Mouse (Mus musculus): ENCODE data around the gene Akap12. TPM values are rescaled to one million over a fixed set of nuclear protein-coding genes. Genes with fewer than 3 reads are reported as not detected.

Gene Akap12
- polyA plus RNA-seq, 1 experiment, result 387 TPM

DNA sequence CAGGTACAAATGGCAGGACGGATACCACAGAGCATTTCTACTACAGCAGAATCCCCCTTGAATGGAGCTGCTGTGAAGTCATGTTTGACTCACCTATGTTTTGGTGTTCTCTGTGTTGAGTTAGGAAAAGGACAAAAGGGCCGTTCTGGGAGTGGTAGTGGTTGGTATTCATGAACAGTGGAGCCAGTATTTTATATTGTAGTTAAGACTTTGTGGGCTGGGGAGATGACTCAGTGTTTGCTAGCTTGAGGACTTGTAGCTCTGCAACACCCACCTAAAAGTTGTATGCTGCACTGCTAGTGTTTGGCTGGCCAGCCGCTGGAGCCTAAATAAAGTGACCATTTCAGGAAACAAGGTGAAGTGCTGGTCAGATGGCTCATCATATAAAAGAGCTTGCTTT, 129.1 kb downstream of the Akap12 start:
- Histone ChIP-seq H3K9ac (ENCODE audit: low read depth, poor library complexity, severe bottlenecking) (no peak overlapping the region), H3K27me3 (ENCODE audit: control insufficient read depth, insufficient read depth, low read length, poor library complexity, severe bottlenecking) (no peaks in the 10 kb centered on the region), H3K36me3 (ENCODE audit: control insufficient read depth, insufficient read depth, low read length, poor library complexity, severe bottlenecking) (peaks cover 21% of the 10 kb centered on the region), H3K27ac (ENCODE audit: insufficient read depth, low read length) (no peak overlapping the region), H3K4me3 (ENCODE audit: low read depth, low read length) (no peak overlapping the region), H3K4me1 (ENCODE audit: control insufficient read depth, insufficient read depth, low read length) (no peaks in the 10 kb centered on the region), H3K9me3 (replicated peaks; ENCODE audit: control insufficient read depth, insufficient read depth, low read length, poor library complexity, severe bottlenecking) (no peaks in the 10 kb centered on the region)
- TF ChIP-seq POLR2A (IDR thresholded peaks at IDR 0.05; ENCODE audit: insufficient read depth, low read length) (no peak), EP300 (IDR thresholded peaks at IDR 0.05; ENCODE audit: insufficient read depth, low read depth, low read length) (no peak), CTCF (IDR thresholded peaks at IDR 0.05; ENCODE audit: low read depth, low read length) (no peak)

DNA sequence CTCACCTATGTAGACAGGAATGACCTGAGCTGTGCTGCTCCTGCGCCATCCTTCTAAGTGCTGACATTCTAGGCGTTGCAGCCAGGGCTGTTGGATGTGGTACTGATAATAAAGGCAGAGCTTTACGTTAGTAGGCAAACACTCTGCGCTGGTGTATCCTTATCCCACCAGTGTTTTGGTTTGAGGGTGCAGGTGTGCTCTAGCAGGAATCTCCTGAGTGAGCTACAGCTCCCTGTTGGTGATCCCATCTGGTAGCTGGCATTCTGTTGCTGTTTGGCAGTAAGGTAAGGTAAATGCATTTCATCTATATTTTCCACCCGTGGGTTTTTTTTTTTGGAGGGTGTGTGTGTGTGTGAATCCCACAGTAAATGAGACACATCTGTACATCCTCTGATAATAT, 131.9 kb downstream of the Akap12 start:
- peaks cover 24% of the 10 kb centered on the region for H3K36me3 ChIP-seq (ENCODE audit: control insufficient read depth, insufficient read depth, low read length, poor library complexity, severe bottlenecking)
- no peak overlapping the region for H3K4me3 ChIP-seq (ENCODE audit: low read depth, low read length)
- H3K27me3 ChIP-seq (ENCODE audit: control insufficient read depth, insufficient read depth, low read length, poor library complexity, severe bottlenecking), result no peaks in the 10 kb centered on the region
- no peak overlapping the region for H3K27ac ChIP-seq (ENCODE audit: insufficient read depth, low read length)
- TF ChIP-seq CTCF (IDR thresholded peaks at IDR 0.05; ENCODE audit: low read depth, low read length) (no peak), POLR2A (IDR thresholded peaks at IDR 0.05; ENCODE audit: insufficient read depth, low read length) (no peak), EP300 (IDR thresholded peaks at IDR 0.05; ENCODE audit: insufficient read depth, low read depth, low read length) (no peak)
- H3K4me1 ChIP-seq (ENCODE audit: control insufficient read depth, insufficient read depth, low read length), result no peaks in the 10 kb centered on the region
- no peak overlapping the region for H3K9ac ChIP-seq (ENCODE audit: low read depth, poor library complexity, severe bottlenecking)
- H3K9me3 ChIP-seq (replicated peaks; ENCODE audit: control insufficient read depth, insufficient read depth, low read length, poor library complexity, severe bottlenecking), result no peaks in the 10 kb centered on the region

DNA sequence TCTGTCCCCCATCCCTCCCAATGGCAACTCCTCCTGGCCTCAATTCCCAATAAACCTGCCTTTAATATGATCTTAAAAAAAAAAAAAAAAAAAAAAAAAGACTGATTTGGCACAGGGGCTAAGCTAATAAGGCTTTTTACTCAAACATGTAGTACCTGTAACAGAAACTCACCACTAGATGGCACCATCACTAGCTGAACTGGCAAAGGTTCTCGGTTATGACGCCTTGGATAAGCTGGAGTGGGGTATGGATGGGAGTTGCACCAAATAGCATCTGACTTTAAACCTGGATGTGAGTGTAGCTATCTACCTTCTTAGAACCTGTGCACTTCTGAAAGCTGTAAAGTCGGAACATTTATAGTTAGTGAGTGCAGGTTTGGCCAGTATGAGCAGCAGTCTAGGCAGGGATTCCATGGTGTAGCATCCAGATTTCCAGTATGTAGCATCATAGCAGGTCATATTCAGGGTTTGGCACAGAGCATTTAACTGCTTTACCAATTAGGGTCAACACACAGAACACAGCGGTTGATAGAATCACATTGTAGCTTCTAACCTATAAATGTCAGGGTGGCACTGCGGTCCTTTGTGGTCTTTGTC, 138.8 kb downstream of the Akap12 start:
- no peak overlapping the region for H3K27ac ChIP-seq (ENCODE audit: insufficient read depth, low read length)
- no peaks in the 10 kb centered on the region for H3K27me3 ChIP-seq (ENCODE audit: control insufficient read depth, insufficient read depth, low read length, poor library complexity, severe bottlenecking)
- no peaks in the 10 kb centered on the region for H3K9me3 ChIP-seq (replicated peaks; ENCODE audit: control insufficient read depth, insufficient read depth, low read length, poor library complexity, severe bottlenecking)
- no peak overlapping the region for H3K9ac ChIP-seq (ENCODE audit: low read depth, poor library complexity, severe bottlenecking)
- no peaks in the 10 kb centered on the region for H3K4me1 ChIP-seq (ENCODE audit: control insufficient read depth, insufficient read depth, low read length)
- TF ChIP-seq EP300 (IDR thresholded peaks at IDR 0.05; ENCODE audit: insufficient read depth, low read depth, low read length) (no peak), POLR2A (IDR thresholded peaks at IDR 0.05; ENCODE audit: insufficient read depth, low read length) (no peak), CTCF (IDR thresholded peaks at IDR 0.05; ENCODE audit: low read depth, low read length) (peak; percentile 16)
- peaks cover 32% of the 10 kb centered on the region for H3K36me3 ChIP-seq (ENCODE audit: control insufficient read depth, insufficient read depth, low read length, poor library complexity, severe bottlenecking)
- H3K4me3 ChIP-seq (ENCODE audit: low read depth, low read length), result no peak overlapping the region

DNA sequence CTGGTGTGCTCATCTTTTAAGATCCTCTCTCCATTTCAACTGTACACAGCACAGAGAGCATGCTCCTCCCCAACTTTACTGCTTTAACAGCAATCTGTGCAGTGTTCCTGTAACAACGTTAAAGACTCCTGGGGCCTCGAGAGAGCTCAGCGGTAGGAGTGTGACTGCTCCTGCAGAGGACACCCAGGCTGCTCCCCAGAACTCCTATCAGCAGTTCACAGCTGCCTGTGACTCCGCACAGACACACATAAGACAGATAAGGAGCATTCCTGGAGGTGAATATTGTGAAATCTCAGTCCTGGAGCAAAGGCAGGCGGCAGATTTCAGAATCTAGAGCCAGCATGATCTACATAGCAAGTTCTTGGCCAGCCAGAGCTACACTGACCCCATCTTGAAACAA, 139.3 kb downstream of the Akap12 start:
- no peaks in the 10 kb centered on the region for H3K4me1 ChIP-seq (ENCODE audit: control insufficient read depth, insufficient read depth, low read length)
- H3K36me3 ChIP-seq (ENCODE audit: control insufficient read depth, insufficient read depth, low read length, poor library complexity, severe bottlenecking), result peaks cover 32% of the 10 kb centered on the region
- TF ChIP-seq POLR2A (IDR thresholded peaks at IDR 0.05; ENCODE audit: insufficient read depth, low read length), result no peak
- no peak for TF ChIP-seq CTCF (IDR thresholded peaks at IDR 0.05; ENCODE audit: low read depth, low read length)
- TF ChIP-seq EP300 (IDR thresholded peaks at IDR 0.05; ENCODE audit: insufficient read depth, low read depth, low read length), result no peak
- no peaks in the 10 kb centered on the region for H3K9me3 ChIP-seq (replicated peaks; ENCODE audit: control insufficient read depth, insufficient read depth, low read length, poor library complexity, severe bottlenecking)
- no peak overlapping the region for H3K4me3 ChIP-seq (ENCODE audit: low read depth, low read length)
- no peak overlapping the region for H3K27ac ChIP-seq (ENCODE audit: insufficient read depth, low read length)
- no peak overlapping the region for H3K9ac ChIP-seq (ENCODE audit: low read depth, poor library complexity, severe bottlenecking)
- no peaks in the 10 kb centered on the region for H3K27me3 ChIP-seq (ENCODE audit: control insufficient read depth, insufficient read depth, low read length, poor library complexity, severe bottlenecking)

DNA sequence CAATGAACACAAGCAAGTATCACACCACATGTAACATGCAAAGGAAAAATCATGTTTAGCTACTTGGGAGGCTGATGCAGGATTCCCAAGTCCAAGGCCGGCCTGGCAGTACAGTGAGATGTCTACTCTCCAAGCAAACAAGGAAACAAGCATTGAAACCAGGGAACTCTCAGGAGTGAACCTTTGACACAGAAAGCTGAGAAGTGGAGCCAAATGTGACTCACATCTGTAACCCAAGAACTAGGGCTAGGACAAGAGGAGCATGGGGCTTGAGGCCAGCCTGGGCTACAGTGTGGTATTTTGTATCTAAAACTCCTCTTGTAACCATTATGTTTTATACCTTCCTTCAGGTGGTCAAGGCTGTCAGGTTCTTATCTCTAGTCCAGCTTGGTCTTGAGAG, 141.0 kb downstream of the Akap12 start:
- TF ChIP-seq CTCF (IDR thresholded peaks at IDR 0.05; ENCODE audit: low read depth, low read length) (no peak), EP300 (IDR thresholded peaks at IDR 0.05; ENCODE audit: insufficient read depth, low read depth, low read length) (no peak), POLR2A (IDR thresholded peaks at IDR 0.05; ENCODE audit: insufficient read depth, low read length) (no peak)
- H3K9me3 ChIP-seq (replicated peaks; ENCODE audit: control insufficient read depth, insufficient read depth, low read length, poor library complexity, severe bottlenecking), result no peaks in the 10 kb centered on the region
- no peak overlapping the region for H3K9ac ChIP-seq (ENCODE audit: low read depth, poor library complexity, severe bottlenecking)
- no peak overlapping the region for H3K27ac ChIP-seq (ENCODE audit: insufficient read depth, low read length)
- H3K4me3 ChIP-seq (ENCODE audit: low read depth, low read length), result no peak overlapping the region
- no peaks in the 10 kb centered on the region for H3K27me3 ChIP-seq (ENCODE audit: control insufficient read depth, insufficient read depth, low read length, poor library complexity, severe bottlenecking)
- H3K36me3 ChIP-seq (ENCODE audit: control insufficient read depth, insufficient read depth, low read length, poor library complexity, severe bottlenecking), result peaks cover 39% of the 10 kb centered on the region
- no peaks in the 10 kb centered on the region for H3K4me1 ChIP-seq (ENCODE audit: control insufficient read depth, insufficient read depth, low read length)

Other genes starting within 250 kb of the Akap12 start
- gene Zbtb2, start 121.7 kb downstream of the Akap12 start, polyA plus RNA-seq (2011; ENCODE audit: insufficient read depth, insufficient read length, low read depth, missing spikeins), result 11.0 and 13.1 TPM in 2 replicates
- 72.8 and 77.1 TPM in 2 replicates for gene Rmnd1, start 166.0 kb downstream of the Akap12 start, polyA plus RNA-seq (2011; ENCODE audit: insufficient read depth, insufficient read length, low read depth, missing spikeins)
- 80.4 and 84.0 TPM in 2 replicates for gene Armt1, start 166.1 kb downstream of the Akap12 start, polyA plus RNA-seq (2011; ENCODE audit: insufficient read depth, insufficient read length, low read depth, missing spikeins)
- gene Ccdc170, start 216.1 kb downstream of the Akap12 start, polyA plus RNA-seq (2011; ENCODE audit: insufficient read depth, insufficient read length, low read depth, missing spikeins), result 4.2 and 6.8 TPM in 2 replicates